Mouse (Mus musculus) activated CD4-positive, CD25-positive, alpha-beta regulatory T cell, adult 4 months (primary cell): ENCODE measurements around the gene Bag5. TPM values are rescaled to one million over a fixed set of nuclear protein-coding genes. Genes with fewer than 3 reads are reported as not detected.
"Not testable (repeated sequence)": the region's sequence is repeated elsewhere in the genome, so short reads cannot be mapped to it uniquely, and the experiment has no call there.

Experiments
- ATAC-seq: one replicate; pipeline ENCODE4 v1.8.0; 2017
- polyA plus RNA-seq, 2 experiments: library from polyadenylated mRNA; unstranded; fragments of 100-300 nt; shearing (Covaris generic); gene quantifications; one replicate each; pipeline ENCODE4 v1.2.1; 2017

Gene Bag5
- polyA plus RNA-seq, 2 experiments from 2014 or later = 30.2 to 32.4 TPM

GRCm38 (mm10) chr12:111732921-111733320 is 19.9 kb upstream of the Bag5 start:
- no peak for ATAC-seq

DNA sequence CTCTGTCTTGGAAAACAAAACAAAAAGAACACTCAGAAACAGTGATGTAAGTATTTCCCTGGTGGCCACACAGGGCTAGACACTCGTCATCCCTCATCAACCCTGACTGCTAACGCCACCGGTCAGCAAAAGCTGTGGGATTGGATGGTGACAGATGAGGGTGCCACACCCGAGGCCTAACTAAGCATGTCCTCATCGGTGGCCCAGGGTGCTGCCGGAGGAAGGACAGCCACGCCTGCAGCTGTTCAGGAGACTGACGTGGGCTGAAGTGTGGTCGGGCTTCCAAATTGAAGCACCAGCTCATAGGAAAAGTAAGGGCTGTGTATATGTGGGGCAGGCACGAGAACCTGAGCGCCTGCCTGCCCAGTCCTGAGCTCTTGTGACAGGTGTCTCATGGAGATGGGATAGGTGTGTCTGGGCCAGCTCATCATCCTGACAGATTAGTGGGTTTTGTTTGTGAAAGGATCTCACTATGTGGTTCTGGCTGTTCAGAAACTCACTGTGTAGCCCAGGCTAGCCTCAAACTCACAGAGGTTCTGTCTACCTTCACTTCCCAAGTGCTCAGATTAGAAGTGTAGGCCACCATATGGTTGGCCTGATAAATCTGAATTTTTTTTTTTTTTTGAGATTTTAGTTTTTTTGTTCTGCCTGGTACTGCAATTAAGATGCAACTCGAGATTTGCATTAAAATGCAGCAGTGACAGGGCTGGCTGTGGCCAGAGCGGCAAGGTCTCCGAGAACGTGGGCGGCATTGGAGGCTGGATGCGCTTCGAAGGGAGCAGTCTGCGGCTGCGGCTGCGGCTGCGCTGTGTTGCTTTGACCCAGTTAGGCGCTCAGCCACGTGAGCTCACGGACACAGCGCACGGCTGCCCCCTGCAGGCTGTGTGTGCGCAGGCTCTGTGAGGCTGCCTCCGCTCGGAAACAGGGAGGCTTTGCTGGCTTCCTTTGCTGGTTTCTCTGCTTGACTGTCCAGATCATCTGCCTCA is 19.1 kb upstream of the Bag5 start:
- ATAC-seq = peak; percentile 97

- ATAC-seq = no peak
These were observed 14.9 kb upstream of the Bag5 start for GRCm38 (mm10) chr12:111727956-111728355.

GRCm38 (mm10) chr12:111726122-111726463 is 13.0 kb upstream of the Bag5 start:
- ATAC-seq = no peak

DNA sequence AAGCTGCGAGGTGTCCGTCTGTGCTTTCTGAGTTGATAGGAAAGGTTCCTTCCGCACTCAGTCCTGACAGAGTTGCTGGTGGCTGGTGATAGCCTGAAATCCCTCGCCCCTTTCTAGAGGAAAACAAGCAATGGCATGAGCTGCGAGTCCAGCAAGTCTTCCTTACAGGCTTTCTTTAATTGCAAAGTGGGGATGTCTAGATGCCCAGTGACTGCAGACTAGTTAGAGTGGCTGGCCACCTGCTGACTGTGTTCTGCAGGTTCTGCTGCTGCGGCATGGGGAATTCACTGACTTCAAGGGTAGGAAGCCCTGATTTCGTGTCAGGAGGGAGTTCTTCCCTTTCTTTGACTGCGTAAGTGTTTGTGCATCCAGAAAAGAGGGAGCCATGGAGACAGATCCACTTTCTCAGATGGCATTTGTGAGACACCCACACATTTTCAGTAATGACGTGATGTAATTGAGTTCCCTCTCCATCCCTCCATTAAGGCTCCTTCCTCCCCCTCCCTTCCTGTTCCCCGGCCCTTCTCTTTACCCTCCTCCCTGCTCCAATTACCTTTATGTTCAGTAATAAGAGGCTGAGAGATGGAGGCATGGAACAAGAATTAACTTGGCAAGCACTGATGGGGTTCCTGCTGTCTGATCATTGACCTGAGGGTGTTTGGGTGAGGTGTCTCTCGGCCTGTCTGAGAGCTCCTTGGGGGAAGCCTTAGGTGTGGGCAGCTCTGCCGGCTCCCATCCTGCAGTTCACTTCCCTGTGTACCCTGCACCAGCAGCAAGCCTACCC is 12.5 kb upstream of the Bag5 start:
- ATAC-seq = no peak

GRCm38 (mm10) chr12:111724638-111725337 is 11.7 kb upstream of the Bag5 start:
- no peak for ATAC-seq

- no peak for ATAC-seq
These were observed 9.6 kb upstream of the Bag5 start for GRCm38 (mm10) chr12:111722654-111723053.

DNA sequence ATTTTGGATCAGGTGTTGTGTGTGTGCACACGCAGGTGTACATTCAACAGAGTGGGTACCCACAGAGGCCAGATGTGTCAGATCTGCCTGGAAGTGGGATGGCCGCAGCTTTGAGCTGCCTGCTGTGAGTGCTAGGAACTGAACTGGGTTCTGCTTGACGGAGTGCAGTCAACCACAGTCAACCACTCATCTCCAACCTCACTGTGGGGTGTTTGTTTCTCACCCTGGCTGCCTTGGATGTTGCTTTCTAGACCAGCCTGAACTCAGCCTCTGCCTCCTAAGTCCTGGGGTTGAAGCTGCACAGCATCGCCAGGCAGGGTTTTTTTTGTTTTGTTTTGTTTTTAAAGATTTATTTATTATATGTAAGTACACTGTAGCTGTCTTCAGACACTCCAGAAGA is 7.2 kb upstream of the Bag5 start:
- ATAC-seq = no peak

DNA sequence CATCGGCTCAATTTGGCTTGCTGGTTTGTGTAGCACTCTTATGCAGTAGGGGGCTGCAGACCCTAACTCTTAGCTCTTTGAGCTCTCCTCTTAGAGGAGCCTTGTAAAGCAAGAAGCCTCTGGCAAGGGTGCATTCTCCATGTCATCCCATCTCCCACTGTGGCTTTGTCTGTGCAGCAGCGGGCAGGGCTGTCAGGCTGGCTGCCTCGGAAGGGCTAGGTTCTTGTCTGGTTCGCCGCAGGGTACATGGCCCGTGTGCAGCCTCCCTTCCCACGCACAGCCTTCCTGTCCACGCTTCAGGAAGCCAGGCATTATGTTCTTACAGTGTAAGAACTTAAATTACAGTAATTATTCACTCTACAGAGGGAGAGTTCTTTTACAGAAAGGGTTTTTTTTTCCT is 5.6 kb upstream of the Bag5 start:
- ATAC-seq = no peak

- ATAC-seq = no peak
These were observed 3.4 kb upstream of the Bag5 start for GRCm38 (mm10) chr12:111716505-111716904.

DNA sequence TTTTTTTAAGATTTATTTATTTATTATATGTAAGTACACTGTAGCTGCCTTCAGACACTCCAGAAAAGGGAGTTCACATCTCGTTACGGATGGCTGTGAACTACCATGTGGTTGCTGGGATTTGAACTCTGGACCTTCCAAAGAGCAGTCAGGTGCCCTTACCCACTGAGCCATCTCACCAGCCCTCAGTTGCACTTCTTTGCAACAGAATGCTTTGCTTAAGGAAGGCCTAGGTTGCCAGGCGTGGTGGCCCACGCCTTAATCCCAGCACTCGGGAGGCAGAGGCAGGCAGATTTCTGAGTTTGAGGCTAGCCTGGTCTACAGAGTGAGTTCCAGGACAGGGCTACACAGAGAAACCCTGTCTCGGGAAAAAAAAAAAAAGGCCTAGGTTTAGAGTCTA is 823 bp upstream of the Bag5 start:
- ATAC-seq = not testable (repeated sequence)

GRCm38 (mm10) chr12:111712476-111712875 is 581 bp downstream of the Bag5 start:
- no peak for ATAC-seq

- ATAC-seq = no peak
These were observed 3.0 kb downstream of the Bag5 start for GRCm38 (mm10) chr12:111710091-111710490.

- no peak for ATAC-seq
These were observed 4.9 kb downstream of the Bag5 start for GRCm38 (mm10) chr12:111708181-111708580.

DNA sequence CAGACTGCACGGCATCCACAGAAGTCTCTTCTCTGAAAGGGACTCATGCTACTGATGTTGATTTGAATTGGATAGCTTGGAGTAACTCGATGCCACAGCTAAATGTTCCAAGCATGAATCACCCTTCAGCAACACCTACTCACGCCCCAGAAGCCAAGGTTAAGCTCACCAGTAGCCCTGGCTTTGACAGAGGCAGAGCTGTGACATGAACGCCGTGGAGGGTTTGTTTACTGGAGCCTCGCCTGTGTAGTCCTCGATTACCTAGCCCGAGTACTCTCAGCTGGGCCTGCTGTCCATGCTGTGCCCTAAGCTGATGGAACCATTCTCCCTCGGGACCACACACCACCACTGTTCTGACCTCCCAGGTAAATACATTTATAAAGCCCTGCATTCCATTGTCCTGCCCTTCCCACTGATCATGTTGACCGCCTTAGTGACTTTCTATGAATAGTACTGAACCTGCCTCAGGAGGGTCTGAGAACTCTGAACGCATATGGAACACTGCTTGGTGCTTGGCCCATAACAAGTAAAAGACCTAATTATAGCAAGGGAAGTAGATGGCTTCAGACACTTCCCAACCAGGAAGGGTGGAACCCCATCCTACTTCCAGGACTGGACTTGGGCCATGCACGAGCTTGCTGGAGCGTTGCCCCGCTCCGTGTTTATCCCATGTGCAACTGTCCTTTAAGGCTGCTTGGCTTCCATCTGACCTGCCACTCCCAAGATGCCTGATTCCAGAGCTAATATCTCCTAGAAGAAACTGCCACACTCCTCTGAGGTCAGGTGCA is 7.7 kb downstream of the Bag5 start:
- no peak for ATAC-seq

- no peak for ATAC-seq
These were observed 8.4 kb downstream of the Bag5 start for GRCm38 (mm10) chr12:111704609-111705008.

DNA sequence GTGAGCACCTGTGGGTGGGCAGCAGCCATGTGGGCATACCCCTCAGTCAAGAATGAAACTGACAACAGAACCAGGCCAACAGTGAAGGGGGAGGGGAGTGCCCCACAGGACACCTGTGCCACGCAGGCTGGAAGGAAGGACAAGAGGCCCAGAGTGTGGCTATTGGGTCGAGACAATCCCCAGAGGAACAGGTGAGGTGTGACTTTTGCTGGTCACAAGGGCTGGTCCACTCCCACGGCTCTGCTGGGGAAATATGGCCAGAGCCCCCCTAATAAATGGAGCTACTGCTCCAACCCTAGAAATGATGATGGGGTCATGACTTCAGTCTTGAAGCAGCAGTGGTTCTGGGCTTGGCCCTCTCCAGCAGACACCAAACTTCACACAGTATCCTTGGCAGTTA is 9.8 kb downstream of the Bag5 start:
- no peak for ATAC-seq

DNA sequence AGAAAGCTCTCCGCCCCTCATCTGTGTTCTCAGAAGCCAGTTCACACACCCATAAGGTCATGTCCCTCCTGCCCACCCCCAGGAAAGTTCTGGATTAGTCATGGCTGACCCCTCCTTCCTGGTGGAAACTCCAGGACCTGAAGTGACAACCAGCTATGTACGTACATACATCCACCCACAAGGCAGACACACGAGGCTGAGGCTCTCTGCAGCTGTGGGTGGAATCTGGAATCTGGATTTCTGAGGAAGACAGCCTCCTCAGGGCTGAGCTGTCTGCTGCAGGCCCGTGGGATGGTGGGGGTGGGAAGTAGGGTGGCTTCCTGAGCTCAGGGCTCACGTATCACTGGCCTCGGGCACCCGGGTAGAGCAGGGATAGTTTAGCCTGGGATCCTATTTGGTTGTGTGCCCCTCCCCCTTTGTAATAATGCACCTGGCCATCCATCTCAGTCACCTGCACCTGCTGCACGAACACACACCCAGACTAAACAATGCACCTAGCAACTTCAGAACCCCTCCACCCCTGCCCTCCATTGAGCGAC is 12.1 kb downstream of the Bag5 start:
- no peak for ATAC-seq

DNA sequence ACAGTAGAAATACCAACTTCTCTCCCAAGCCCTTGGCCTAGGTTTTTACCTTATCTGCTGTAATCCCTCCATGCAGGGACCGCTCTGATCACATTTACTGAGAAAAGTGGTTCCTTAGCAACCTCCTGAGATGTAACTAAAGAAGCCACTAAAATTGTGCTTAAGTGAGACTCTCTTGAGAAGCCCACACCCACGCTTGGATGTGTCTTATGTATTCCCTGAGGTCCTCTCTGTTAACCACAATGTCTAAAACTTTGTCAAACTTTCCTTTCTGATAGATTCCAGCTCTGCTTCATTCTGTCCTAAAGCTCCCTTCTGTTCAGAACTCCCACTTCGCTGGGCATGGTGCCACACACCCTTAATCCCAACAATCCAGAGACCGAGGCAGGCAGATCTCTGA is 13.5 kb downstream of the Bag5 start:
- ATAC-seq = no peak

DNA sequence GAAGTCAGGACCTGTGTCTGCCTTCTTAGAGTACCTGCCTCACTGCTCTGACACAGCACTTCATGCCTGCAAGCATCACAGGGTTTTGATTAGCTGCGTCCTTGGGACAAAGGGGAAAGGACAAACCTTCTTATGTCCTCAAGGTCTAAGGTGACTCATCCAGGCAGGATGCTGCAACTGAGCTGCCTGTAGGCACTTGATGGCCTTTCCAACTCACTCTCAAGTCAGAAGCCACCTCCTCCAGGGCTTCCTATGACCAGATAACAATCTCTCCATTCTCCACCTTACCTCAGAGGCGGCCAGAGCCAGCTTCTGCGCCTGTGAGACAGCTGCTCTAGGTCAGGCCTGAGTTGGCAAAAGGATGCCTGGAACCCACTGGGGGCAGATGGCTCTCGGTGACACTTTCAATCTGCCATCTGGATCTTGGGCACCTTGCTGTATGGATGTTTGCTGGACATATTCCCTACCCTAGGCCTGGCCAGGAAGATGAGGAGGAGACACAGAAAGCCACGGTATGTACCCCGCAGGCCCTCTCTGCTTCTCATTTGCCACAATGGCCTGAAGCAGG is 14.6 kb downstream of the Bag5 start:
- no peak for ATAC-seq

- no peak for ATAC-seq
These were observed 15.3 kb downstream of the Bag5 start for GRCm38 (mm10) chr12:111697708-111698107.

- peak; percentile 50 for ATAC-seq
These were observed 16.8 kb downstream of the Bag5 start for GRCm38 (mm10) chr12:111696239-111696638.
